Mouse (Mus musculus) heart, adult 9 months (tissue): ENCODE results near the gene Insl3.
A peak's percentile ranks its signal among the peaks of the same experiment; 100 is the strongest.
"Not testable (repeated sequence)": the region's sequence is repeated elsewhere in the genome, so short reads cannot be mapped to it uniquely, and the experiment has no call there.

Source experiments
- DNase-seq, 2 experiments: peaks; one replicate each; pipeline ENCODE4 v3.0.0; 2022; ENCODE audit warnings: low spot score in 2 of 2

The Insl3 gene

DNA sequence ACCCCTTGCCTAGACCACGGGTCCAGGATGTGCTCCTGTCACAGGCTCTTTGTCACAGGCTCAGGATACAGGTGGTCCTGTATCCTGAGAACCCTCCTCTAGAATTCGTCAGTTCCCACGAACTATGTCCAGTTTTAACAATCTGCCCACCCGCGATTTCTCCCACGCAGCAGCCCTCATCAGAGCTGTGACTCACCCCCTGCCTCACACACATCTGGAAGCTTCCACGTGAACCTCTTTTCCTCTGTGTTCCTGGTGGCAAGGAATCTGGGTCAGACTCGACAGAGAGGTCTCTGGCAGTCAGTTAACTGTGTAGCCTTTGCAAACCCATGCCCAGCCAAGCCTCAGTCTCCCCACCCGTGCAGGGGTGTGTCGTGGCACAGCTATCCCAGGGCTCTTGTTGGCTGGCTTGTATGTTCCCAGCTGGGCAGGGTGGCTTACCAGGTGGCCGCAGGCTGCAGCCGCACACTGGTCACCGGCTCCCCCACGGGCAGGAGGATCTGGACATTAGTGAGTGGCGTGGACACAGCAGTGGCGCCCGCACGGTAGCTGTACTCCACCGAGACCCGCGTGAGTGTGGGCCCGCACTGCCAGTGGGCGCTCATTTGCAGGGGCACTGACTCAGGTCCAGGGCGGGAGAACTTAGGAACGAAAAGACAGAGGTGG lies 20.3 kb downstream of the Insl3 start:
- no peak for DNase-seq

DNA sequence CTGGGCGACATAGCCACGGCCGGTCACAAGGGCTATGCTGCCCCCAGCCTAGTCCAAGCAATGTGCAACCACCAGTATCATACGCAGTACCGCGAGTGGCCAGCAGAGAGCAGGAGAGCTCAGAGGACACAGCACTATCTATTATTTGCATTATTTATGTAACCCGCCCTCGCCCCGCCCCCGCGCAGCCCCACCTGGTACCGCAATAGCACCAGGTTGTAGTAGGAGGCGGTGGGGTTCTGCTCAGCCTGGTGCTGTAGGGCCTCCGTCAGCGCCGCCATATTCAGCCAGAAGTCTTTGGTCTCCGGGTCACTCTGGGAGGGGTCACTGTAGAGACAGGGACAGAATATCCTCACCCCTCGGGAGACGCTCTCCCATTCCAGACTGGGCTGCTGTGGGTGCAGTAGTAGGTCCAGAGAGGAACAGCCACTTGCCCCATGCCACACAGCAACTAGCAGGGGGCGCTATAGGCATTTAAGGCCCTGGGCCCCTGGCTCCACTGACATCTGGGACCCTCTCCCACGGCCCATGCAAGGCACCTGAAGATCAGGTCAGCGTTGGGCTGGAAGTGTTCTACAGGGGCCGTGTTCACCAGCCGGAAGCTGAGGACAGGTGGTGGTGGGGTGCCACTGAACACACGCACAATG lies 20.9 kb downstream of the Insl3 start:
- DNase-seq = peak in 1 of 2 experiments; percentile 54

DNA sequence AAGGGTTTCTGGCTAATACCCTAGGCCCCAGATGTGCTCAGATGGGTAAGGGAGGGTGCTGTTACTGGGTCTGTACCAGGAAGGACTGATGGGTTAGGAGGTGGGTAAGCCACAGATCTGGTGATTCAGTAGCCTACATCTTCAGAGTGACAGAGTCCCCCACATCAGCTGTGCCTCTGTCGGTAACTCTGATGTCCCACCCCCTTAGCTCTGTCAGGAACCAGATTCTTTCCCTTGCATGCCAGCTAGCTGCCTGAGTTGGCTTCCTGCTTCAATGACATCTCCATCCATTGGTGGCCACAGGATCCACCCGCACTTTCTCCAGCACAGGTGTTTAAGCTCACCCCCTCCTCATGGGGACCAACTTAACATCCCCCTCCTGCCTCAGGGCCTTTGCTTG lies 22.6 kb downstream of the Insl3 start:
- no peak for DNase-seq

DNA sequence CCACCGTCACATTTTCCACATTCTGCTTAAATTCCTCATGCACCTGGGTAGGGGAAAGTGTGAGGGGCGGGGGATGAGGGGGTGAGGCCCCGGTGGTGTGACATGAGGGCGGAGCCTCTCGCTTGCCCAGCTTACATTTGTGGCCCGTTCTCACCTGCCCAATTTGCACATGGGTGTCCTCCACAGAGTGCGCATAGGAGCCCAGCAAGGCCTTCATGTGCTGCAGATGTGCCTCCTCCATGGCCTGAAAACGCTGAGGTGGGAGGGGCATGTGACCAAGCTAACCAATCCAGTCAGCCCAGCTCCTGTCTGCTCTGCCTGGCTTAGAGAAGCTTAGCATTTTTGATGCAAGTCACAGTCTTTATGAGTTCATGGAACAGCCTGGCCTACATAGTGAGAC lies 26.5 kb downstream of the Insl3 start:
- no peak for DNase-seq

DNA sequence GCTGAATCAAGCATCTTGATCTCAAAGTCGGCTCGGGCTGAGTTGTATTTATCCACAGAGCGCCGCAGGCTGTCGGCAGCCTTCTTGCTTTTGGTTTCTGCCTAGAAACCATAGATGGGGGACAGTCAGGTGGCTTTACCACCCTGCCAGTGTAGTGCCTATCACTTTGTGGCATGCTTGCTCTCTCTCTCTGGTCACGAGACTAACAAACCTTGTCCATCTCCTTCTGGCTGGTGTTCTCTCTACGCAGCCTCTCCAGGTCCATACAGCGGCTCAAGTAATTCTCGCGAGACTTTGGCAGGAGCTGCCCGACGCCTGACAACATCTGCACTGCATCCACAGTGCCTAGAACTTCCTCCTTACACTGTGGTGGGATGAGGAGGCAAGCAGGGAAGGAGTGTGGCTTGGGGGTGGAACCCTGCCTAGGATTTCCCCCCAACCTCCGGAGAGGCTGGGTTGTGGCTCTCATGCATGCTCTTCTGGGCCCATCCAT lies 27.6 kb downstream of the Insl3 start:
- no peak for DNase-seq

DNA sequence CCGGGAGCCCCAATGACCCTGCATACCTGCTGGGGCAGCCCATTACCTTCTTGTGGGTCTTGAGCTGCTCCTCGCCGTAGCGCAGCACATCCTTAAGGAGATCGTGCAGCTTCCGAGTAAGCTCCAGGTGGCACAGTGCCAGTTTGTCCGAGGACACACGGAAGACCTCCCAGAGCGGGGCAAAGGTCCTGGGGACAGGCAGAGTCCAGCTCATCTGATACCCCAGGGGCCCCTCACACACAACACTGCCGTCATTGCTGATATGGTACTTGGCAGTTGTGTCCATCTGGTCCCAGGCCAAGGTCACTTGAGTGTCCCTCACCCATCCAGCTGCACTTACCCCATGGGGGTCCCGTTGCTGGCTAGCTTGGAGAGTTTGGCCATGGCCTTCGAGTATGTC lies 28.1 kb downstream of the Insl3 start:
- no peak for DNase-seq

DNA sequence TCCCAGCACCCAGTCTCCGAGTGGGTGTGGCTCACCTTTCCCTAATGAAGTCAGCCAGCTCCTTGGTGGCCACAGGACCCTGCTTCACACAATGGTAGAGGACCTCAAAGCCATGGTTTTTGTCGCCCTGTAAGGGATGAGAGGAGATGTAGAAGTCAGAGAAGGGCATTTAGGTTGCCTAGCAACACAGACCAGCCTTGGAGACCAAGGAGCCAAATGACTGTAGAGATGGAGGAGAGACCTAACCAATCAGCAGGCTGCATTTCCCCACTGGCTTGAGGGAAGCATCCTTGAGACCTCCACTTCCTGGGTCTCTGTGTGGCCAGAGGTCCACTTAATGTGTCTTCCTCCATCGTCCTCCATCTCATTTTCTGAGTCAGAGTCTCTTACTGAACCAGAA lies 29.2 kb downstream of the Insl3 start:
- DNase-seq = no peak

DNA sequence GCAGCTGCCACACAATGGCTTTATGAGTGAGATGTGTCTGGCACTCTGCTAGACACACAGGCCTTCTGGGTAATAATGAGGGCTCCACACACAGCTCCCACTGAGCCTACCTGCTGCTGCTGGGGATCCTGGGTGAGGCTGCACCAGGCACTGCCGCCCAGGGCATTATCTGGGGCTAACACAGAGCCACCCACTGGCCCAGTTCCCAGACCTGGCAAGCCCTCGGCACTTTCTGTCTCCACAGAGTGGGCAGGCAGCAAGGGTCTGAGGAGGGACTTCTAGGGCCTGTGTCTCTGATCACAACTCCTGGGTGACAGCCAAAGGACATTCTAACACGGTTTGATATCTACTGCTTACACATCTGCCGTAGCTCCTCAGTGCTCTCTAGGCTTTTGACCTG lies 30.2 kb downstream of the Insl3 start:
- no peak for DNase-seq

DNA sequence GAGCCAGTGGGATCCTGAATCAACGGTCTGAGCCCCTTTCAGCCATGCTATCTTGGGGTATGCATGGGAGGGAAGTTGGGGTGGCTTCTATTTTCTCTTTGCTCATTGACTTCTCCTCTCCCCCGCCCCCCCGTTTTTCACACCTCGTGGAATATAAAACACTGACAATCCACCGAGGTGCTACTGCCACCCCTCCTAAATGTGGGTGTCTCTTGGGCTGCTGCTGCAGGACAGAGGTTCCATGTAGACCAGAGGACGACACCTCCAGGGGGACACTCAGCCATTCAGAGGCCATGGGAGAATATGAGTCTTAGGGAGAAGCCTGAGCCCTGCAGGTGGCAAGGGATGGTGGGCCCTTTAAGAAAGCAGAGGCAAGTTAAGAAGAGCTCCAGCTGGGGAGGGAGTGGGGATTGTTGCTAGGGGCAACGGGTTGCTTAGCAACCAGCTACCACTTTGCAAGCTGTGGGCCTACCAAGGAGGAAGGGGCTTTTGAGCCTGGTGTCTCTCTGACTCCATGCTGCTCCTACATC lies 31.0 kb downstream of the Insl3 start:
- no peak for DNase-seq

DNA sequence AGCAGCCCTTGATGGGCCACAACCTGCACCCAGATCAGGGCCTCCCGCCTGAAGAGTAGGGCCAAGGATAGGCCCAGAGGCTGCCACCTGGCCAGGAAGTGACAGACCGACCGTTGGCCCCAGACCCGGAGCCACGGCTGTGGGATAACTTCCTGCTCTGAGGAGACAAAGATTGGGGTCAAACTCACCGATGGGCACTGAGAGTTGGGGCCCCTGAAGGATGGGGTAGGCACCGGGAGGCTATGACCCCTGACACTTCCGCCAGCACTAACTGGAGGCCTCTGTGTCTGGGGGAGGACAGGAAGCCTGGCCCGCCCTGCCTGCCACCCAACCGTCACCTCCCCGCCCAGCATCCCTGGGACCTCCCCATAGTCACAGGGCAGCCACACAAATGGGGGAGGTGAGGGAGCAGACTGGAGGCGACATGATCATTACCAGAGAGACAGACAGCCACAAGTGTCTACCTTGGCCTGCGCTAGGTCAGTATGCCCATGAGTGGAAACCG lies 34.1 kb downstream of the Insl3 start:
- DNase-seq = no peak

DNA sequence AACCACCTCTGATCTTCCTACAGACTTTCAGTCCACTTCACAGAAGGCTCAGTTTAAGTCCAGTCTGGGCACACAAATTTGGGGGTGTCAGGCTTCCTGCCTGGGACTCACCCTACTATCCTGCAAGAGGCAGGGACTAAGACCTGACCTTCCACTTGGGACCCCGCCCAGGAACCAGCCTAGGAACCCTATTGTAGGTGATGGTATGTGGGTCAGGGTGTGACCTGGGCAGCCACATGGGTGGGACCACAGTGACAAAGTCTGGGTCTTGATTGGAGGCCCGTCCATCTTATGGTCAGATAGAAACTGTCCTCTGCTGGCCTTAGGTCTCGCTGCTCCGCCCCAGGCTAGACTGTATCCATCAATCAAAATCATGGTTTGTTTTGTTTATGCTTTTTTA lies 35.4 kb downstream of the Insl3 start:
- DNase-seq = no peak

DNA sequence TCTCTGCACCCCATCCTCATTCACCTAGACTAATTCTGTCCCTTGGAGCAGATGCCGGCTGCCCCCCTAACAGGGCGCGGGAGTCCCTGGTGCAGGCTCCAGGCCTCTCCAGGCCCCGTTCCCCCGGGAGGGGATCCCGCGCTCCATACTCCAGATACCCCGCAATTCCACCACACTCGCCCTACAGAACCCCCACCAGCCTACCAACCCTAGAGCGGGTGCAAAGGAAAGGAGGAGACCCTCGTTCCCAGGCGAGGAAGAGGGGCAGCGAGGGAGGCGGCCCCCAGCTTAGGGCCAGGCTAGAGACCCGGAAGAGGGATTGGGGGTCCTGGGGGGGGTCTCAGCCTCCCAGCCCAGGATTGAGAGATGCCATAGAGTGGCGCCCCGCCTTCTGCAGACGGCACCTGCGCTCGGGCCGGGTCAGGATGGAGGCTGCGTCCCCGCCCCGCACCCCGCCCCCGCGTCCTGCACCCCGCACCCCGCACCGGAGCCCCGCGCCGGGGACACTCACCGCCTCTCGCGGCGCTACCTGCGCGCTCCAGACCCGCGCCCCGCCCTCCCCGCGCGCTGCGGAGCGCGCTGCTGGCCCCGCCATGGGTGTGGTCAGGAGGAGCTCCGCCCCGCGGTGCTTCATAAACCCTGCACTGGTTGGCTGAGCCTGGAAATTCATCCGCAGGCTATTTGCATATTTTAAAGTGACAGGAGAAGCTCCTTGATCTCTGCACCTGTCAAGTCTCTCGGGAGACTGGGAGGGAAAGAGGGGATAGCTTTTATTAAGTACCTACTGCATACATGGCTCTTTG lies 36.3 kb downstream of the Insl3 start, which contains the start of gene Fcho1:
Gene Fcho1 (minus strand): TSS at position 595 of the 803 bp plus-strand sequence.
- peak; percentile 44 to 47 for DNase-seq

DNA sequence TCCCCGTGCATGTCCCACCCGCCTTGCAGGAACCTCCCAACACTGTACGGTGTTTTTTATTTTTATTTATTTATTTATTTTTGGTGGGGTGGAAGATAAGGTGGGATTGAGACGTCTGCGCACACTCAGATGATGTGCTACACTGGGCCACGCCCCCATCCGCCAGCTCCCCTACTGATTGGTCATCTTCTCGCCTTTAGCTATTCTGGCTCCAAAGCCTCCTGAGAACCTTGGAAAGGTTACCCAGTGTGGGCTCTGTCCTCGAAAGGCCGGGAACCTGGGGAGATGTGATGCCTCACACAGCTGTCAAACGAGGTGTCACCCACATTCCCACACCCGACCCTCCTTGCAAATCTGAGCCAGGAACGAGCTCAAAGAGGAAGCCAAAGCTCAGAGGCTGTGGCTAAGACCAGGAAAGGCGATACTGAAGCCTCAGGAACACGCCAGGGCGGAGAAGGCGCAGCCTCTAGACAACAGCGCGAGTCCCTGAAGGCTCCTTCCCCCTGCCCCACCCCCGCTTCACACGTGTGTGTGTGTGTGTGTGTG lies 39.3 kb downstream of the Insl3 start:
- no peak for DNase-seq

DNA sequence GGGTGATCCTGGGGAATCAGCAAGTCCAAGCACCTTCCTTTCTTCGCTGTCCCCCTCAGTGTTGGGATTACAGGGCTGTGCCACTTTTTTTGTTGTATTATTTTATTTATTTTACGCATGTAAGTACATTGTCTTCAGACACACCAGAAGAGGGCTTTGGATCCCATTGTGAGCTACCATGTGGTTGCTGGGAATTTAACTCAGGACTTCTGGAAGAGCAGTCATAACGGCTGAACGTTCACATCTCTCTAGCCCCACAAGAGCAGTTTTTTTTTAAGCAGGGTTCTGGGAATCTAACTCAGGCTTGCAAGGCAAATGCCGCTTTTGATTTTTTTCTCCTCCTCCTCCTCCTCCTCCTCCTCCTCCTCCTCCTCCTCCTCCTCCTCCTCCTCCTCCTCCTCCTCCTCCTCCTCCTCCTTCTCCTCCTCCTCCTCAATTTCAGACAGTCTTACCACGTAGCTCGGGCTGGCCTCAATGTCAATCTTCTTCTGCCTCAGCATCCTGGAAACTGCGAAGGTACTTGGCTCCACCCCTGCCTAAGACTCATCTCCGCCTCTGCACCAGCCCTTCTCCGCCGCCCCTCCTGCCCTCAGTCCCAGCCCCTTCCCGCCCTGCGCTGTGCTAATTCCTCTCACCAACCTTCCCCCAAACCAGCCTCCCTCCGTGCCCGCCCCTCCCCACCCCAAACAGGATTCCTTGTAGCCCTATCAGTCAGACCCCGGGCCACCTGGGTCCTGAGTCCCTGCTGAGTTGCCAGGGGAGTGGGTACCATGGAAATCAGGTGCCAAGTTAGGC lies 40.0 kb downstream of the Insl3 start:
- DNase-seq = no peak

DNA sequence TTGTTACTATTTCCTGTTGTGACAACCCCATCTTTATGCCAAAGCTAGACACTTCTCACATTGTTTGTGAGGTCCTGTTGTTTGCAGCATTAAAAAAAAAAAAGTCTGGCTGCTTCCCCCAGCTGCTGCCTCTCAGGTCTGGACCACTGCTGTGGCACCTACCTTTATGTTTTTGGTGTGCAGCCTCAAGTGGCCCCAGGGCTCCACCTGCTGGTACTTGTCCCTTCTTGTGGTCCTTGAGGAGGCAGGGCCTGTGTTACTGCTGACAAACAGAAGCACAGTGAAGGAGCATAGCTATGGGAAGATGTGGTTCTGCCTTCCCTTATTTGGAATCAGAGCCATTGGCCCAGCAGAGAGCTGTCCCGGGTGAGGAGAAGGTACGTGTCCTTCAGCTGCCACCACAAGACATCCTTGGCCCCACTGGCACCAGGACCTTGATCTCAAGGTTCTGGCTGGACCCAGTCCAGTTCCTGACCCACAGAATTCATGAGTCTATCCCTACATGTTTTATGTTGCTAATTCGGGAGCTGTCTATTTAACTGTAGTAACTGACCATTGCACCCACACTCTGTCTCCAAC lies 42.7 kb downstream of the Insl3 start:
- DNase-seq = peak in 1 of 2 experiments; percentile 20

DNA sequence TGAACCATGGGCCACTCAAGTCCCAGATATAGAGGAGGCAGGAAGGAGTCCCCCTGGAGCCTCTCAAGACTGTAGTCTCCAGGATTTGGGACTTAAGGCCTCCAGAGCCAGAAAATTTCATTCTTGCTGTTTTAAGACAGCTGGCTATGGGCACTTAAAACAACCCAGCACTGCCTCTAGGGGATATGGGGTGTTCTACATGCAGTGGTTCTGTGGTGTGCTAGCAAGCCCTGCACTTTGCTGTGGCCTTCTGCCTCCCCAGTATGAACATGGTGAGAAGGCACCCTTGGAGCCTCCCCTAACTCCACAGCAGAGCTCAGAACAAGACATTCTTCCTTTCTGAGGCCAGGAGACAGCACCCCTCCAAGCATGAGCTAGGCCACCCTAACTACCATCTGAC lies 49.3 kb downstream of the Insl3 start:
- not testable (repeated sequence) for DNase-seq
